Mouse (Mus musculus) induced T-regulatory cell, adult 2 months (primary cell): ENCODE measurements around the gene Fam129a.

Experiments used
- DNase-seq: peaks from one replicate; pipeline ENCODE4 v3.0.0-alpha.2; 2012; ENCODE audit warnings: low read depth

Fam129a gene

GRCm38 (mm10) chr1:151697901-151698641 is 127.1 kb downstream of the Fam129a start:
- DNase-seq: peak; percentile 39

GRCm38 (mm10) chr1:151699363-151699762 is 128.4 kb downstream of the Fam129a start:
- DNase-seq: no peak

GRCm38 (mm10) chr1:151702816-151703215 is 131.8 kb downstream of the Fam129a start:
- DNase-seq: no peak

GRCm38 (mm10) chr1:151705723-151706396 is 134.9 kb downstream of the Fam129a start:
- DNase-seq: peak; percentile 89

- DNase-seq: no peak
Measured at GRCm38 (mm10) chr1:151706397-151706752, 135.4 kb downstream of the Fam129a start.

GRCm38 (mm10) chr1:151708966-151709733 is 138.2 kb downstream of the Fam129a start:
- no peak for DNase-seq

GRCm38 (mm10) chr1:151709734-151710022 is 138.7 kb downstream of the Fam129a start:
- DNase-seq: no peak

- no peak for DNase-seq
Measured at GRCm38 (mm10) chr1:151710424-151711055, 139.6 kb downstream of the Fam129a start.

GRCm38 (mm10) chr1:151711062-151711461 is 140.1 kb downstream of the Fam129a start:
- DNase-seq: no peak

GRCm38 (mm10) chr1:151712664-151713063 is 141.7 kb downstream of the Fam129a start:
- no peak for DNase-seq

GRCm38 (mm10) chr1:151713622-151714021 is 142.6 kb downstream of the Fam129a start:
- DNase-seq: no peak

- DNase-seq: no peak
Measured at GRCm38 (mm10) chr1:151716024-151716710, 145.2 kb downstream of the Fam129a start.

- DNase-seq: no peak
Measured at GRCm38 (mm10) chr1:151717624-151718023, 146.6 kb downstream of the Fam129a start.

GRCm38 (mm10) chr1:151718575-151718974 is 147.6 kb downstream of the Fam129a start:
- no peak for DNase-seq

GRCm38 (mm10) chr1:151719911-151720310 is 148.9 kb downstream of the Fam129a start:
- no peak for DNase-seq

GRCm38 (mm10) chr1:151720566-151720965 is 149.6 kb downstream of the Fam129a start:
- no peak for DNase-seq

GRCm38 (mm10) chr1:151721357-151721983 is 150.5 kb downstream of the Fam129a start:
- DNase-seq: no peak

GRCm38 (mm10) chr1:151723771-151724170 is 152.8 kb downstream of the Fam129a start:
- DNase-seq: no peak

- no peak for DNase-seq
Measured at GRCm38 (mm10) chr1:151725590-151725989, 154.6 kb downstream of the Fam129a start.

GRCm38 (mm10) chr1:151726358-151726757 is 155.4 kb downstream of the Fam129a start:
- no peak for DNase-seq

- no peak for DNase-seq
Measured at GRCm38 (mm10) chr1:151728141-151728540, 157.2 kb downstream of the Fam129a start.
